Mouse (Mus musculus): ENCODE results near the gene Mfrp.

The Mfrp gene

GRCm38 (mm10) chr9:44078136-44078797 lies 23.3 kb upstream of the Mfrp start:
- no peak for DNase-seq (ENCODE audit: low read depth, low spot score)

GRCm38 (mm10) chr9:44078955-44079756 lies 22.4 kb upstream of the Mfrp start:
- no peak for DNase-seq (ENCODE audit: low read depth, low spot score)

GRCm38 (mm10) chr9:44079997-44080780 lies 21.3 kb upstream of the Mfrp start:
- DNase-seq (ENCODE audit: low read depth, low spot score): no peak

GRCm38 (mm10) chr9:44080953-44081352 lies 20.6 kb upstream of the Mfrp start:
- DNase-seq (ENCODE audit: low read depth, low spot score): no peak

GRCm38 (mm10) chr9:44081581-44081980 lies 19.9 kb upstream of the Mfrp start:
- no peak for DNase-seq (ENCODE audit: low read depth, low spot score)

GRCm38 (mm10) chr9:44082266-44082665 lies 19.3 kb upstream of the Mfrp start:
- DNase-seq (ENCODE audit: low read depth, low spot score): no peak

- no peak for DNase-seq (ENCODE audit: low read depth, low spot score)
Measured at GRCm38 (mm10) chr9:44083392-44084121, 18.0 kb upstream of the Mfrp start.

GRCm38 (mm10) chr9:44084236-44084635 lies 17.3 kb upstream of the Mfrp start:
- DNase-seq (ENCODE audit: low read depth, low spot score): peak; percentile 46

- DNase-seq (ENCODE audit: low read depth, low spot score): peak; percentile 78
Measured at GRCm38 (mm10) chr9:44084659-44085229, 16.8 kb upstream of the Mfrp start.

GRCm38 (mm10) chr9:44085276-44085675 lies 16.3 kb upstream of the Mfrp start:
- DNase-seq (ENCODE audit: low read depth, low spot score): no peak

- DNase-seq (ENCODE audit: low read depth, low spot score): no peak
Measured at GRCm38 (mm10) chr9:44085741-44086665, 15.5 kb upstream of the Mfrp start.

- no peak for DNase-seq (ENCODE audit: low read depth, low spot score)
Measured at GRCm38 (mm10) chr9:44086960-44087359, 14.6 kb upstream of the Mfrp start.

- no peak for DNase-seq (ENCODE audit: low read depth, low spot score)
Measured at GRCm38 (mm10) chr9:44087761-44088455, 13.6 kb upstream of the Mfrp start.

- peak; percentile 38 for DNase-seq (ENCODE audit: low read depth, low spot score)
Measured at GRCm38 (mm10) chr9:44088877-44089608, 12.5 kb upstream of the Mfrp start.

- DNase-seq (ENCODE audit: low read depth, low spot score): peak; percentile 76
Measured at GRCm38 (mm10) chr9:44093612-44094503, 7.7 kb upstream of the Mfrp start.

GRCm38 (mm10) chr9:44094737-44095136 lies 6.8 kb upstream of the Mfrp start:
- no peak for DNase-seq (ENCODE audit: low read depth, low spot score)

- no peak for DNase-seq (ENCODE audit: low read depth, low spot score)
Measured at GRCm38 (mm10) chr9:44095781-44096180, 5.7 kb upstream of the Mfrp start.

- DNase-seq (ENCODE audit: low read depth, low spot score): no peak
Measured at GRCm38 (mm10) chr9:44096536-44096935, 5.0 kb upstream of the Mfrp start.
